Mouse (Mus musculus): ENCODE data around the gene Zcchc7. TPM values are rescaled to one million over a fixed set of nuclear protein-coding genes. Genes with fewer than 3 reads are reported as not detected.
"Not testable (repeated sequence)": the region's sequence is repeated elsewhere in the genome, so short reads cannot be mapped to it uniquely, and the experiment has no call there.

The Zcchc7 gene
- polyA plus RNA-seq, 1 experiment: 41.8 TPM

GRCm38 (mm10) chr4:44721237-44721636, 34.4 kb upstream of the Zcchc7 start:
- H3K4me1 ChIP-seq (ENCODE audit: control insufficient read depth, insufficient read depth, low read length): no peaks in the 10 kb centered on the region
- H3K9ac ChIP-seq (ENCODE audit: low read depth, poor library complexity, severe bottlenecking): no peak overlapping the region
- H3K4me3 ChIP-seq (ENCODE audit: low read depth, low read length): no peak overlapping the region
- H3K9me3 ChIP-seq (replicated peaks; ENCODE audit: control insufficient read depth, insufficient read depth, low read length, poor library complexity, severe bottlenecking): no peaks in the 10 kb centered on the region
- TF ChIP-seq CTCF (IDR thresholded peaks at IDR 0.05; ENCODE audit: low read depth, low read length) (no peak), EP300 (IDR thresholded peaks at IDR 0.05; ENCODE audit: insufficient read depth, low read depth, low read length) (no peak), POLR2A (IDR thresholded peaks at IDR 0.05; ENCODE audit: insufficient read depth, low read length) (no peak)
- H3K27ac ChIP-seq (ENCODE audit: insufficient read depth, low read length): no peak overlapping the region
- peaks cover 1% of the 10 kb centered on the region for H3K27me3 ChIP-seq (ENCODE audit: control insufficient read depth, insufficient read depth, low read length, poor library complexity, severe bottlenecking)
- no peaks in the 10 kb centered on the region for H3K36me3 ChIP-seq (ENCODE audit: control insufficient read depth, insufficient read depth, low read length, poor library complexity, severe bottlenecking)

DNA sequence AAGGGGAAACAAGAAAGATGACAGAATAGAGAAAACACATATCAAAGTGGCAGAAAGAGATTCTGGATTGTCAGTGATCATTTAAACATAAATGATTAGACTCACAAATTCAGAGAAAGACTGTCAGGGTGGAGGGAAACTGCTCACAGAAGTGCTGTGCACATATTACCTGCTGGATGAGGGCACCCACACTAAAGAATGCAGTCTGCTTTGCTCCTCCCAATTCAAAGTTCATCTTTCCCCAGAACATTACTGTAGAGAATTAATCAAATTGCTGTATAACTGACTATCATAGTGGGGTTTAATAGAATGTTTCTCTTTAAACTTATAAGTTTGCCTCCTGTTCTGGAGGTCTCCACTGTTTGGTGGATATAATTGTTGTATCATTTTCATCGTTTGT, 15.2 kb upstream of the Zcchc7 start:
- Histone ChIP-seq H3K9me3 (replicated peaks; ENCODE audit: control insufficient read depth, insufficient read depth, low read length, poor library complexity, severe bottlenecking) (peaks cover 4% of the 10 kb centered on the region; the same call in 1 of the 2 replicates), H3K27me3 (ENCODE audit: control insufficient read depth, insufficient read depth, low read length, poor library complexity, severe bottlenecking) (no peaks in the 10 kb centered on the region; the same call in none of the 2 replicates), H3K9ac (ENCODE audit: low read depth, poor library complexity, severe bottlenecking) (no peak overlapping the region), H3K4me1 (ENCODE audit: control insufficient read depth, insufficient read depth, low read length) (no peaks in the 10 kb centered on the region), H3K36me3 (ENCODE audit: control insufficient read depth, insufficient read depth, low read length, poor library complexity, severe bottlenecking) (no peaks in the 10 kb centered on the region), H3K27ac (ENCODE audit: insufficient read depth, low read length) (no peak overlapping the region), H3K4me3 (ENCODE audit: low read depth, low read length) (no peak overlapping the region)
- no peak for TF ChIP-seq POLR2A (IDR thresholded peaks at IDR 0.05; ENCODE audit: insufficient read depth, low read length)
- no peak for TF ChIP-seq EP300 (IDR thresholded peaks at IDR 0.05; ENCODE audit: insufficient read depth, low read depth, low read length)
- TF ChIP-seq CTCF (IDR thresholded peaks at IDR 0.05; ENCODE audit: low read depth, low read length): no peak

DNA sequence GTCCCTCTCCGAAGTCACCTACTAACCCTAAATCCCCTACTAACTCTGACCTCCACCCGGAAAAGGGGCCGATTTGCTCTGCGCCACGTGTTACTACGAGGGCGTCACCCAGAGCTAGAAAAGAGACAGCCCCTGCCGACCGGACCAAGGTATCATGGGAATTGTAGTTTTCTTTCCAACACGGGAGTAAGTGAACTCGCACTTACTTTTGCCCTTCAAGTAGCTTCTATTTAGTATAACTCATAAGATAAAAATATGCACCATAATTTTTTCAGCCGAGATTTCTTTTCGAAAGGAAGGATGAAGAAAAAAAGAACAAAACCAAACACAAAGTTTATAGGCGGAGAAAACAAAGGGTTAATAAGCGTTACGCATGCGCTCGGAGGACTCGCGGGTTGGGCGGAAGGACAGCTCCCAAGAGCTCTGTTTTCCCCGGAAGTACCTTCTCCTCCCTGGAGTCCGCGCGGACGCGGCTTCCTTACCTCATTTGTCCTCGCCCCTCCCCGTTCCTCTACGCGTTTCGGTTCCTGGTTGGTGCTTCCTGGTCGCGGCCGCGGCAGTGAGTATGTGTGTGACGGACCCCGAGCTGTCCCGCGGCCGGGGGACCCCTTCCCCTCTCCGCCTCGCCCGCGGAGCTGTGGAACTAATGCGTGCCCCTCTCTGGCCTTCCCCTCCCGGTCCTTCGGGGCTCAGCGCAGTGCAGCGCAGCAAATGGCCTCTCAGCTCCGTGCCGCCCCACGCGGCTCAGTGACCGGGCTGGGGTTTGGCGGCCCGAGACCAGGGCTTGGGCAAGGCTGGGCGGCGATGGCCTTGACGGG, 666 bp downstream of the Zcchc7 start:
- no peaks in the 10 kb centered on the region for H3K9me3 ChIP-seq (replicated peaks; ENCODE audit: control insufficient read depth, insufficient read depth, low read length, poor library complexity, severe bottlenecking)
- TF ChIP-seq CTCF (IDR thresholded peaks at IDR 0.05; ENCODE audit: low read depth, low read length) (no peak), POLR2A (IDR thresholded peaks at IDR 0.05; ENCODE audit: insufficient read depth, low read length) (no peak), EP300 (IDR thresholded peaks at IDR 0.05; ENCODE audit: insufficient read depth, low read depth, low read length) (no peak)

GRCm38 (mm10) chr4:44757131-44757530, 1.5 kb downstream of the Zcchc7 start:
- H3K9ac ChIP-seq (ENCODE audit: low read depth, poor library complexity, severe bottlenecking): peak overlapping the region; percentile 72
- not testable (repeated sequence) for H3K27me3 ChIP-seq (ENCODE audit: control insufficient read depth, insufficient read depth, low read length, poor library complexity, severe bottlenecking); H3K36me3 ChIP-seq (ENCODE audit: control insufficient read depth, insufficient read depth, low read length, poor library complexity, severe bottlenecking); H3K4me1 ChIP-seq (ENCODE audit: control insufficient read depth, insufficient read depth, low read length); H3K9me3 ChIP-seq (replicated peaks; ENCODE audit: control insufficient read depth, insufficient read depth, low read length, poor library complexity, severe bottlenecking); H3K27ac ChIP-seq (ENCODE audit: insufficient read depth, low read length)
- H3K4me3 ChIP-seq (ENCODE audit: low read depth, low read length): peak overlapping the region; percentile 95

More for the DNA sequence above, 666 bp downstream of the Zcchc7 start:
- Histone ChIP-seq H3K4me1 (ENCODE audit: control insufficient read depth, insufficient read depth, low read length) (no peaks in the 10 kb centered on the region), H3K9ac (ENCODE audit: low read depth, poor library complexity, severe bottlenecking) (peak overlapping the region; percentile 72), H3K27ac (ENCODE audit: insufficient read depth, low read length) (no peak overlapping the region), H3K27me3 (ENCODE audit: control insufficient read depth, insufficient read depth, low read length, poor library complexity, severe bottlenecking) (no peaks in the 10 kb centered on the region), H3K4me3 (ENCODE audit: low read depth, low read length) (peak overlapping the region; percentile 95), H3K36me3 (ENCODE audit: control insufficient read depth, insufficient read depth, low read length, poor library complexity, severe bottlenecking) (no peaks in the 10 kb centered on the region; the same call in 1 of the 2 replicates)

- Histone ChIP-seq H3K9me3 (replicated peaks; ENCODE audit: control insufficient read depth, insufficient read depth, low read length, poor library complexity, severe bottlenecking) (no peaks in the 10 kb centered on the region), H3K27ac (ENCODE audit: insufficient read depth, low read length) (no peak overlapping the region), H3K36me3 (ENCODE audit: control insufficient read depth, insufficient read depth, low read length, poor library complexity, severe bottlenecking) (no peaks in the 10 kb centered on the region), H3K9ac (ENCODE audit: low read depth, poor library complexity, severe bottlenecking) (no peak overlapping the region), H3K4me1 (ENCODE audit: control insufficient read depth, insufficient read depth, low read length) (no peaks in the 10 kb centered on the region), H3K4me3 (ENCODE audit: low read depth, low read length) (no peak overlapping the region), H3K27me3 (ENCODE audit: control insufficient read depth, insufficient read depth, low read length, poor library complexity, severe bottlenecking) (no peaks in the 10 kb centered on the region)
- no peak for TF ChIP-seq CTCF (IDR thresholded peaks at IDR 0.05; ENCODE audit: low read depth, low read length)
These were observed 19.2 kb downstream of the Zcchc7 start for GRCm38 (mm10) chr4:44774890-44775289.

DNA sequence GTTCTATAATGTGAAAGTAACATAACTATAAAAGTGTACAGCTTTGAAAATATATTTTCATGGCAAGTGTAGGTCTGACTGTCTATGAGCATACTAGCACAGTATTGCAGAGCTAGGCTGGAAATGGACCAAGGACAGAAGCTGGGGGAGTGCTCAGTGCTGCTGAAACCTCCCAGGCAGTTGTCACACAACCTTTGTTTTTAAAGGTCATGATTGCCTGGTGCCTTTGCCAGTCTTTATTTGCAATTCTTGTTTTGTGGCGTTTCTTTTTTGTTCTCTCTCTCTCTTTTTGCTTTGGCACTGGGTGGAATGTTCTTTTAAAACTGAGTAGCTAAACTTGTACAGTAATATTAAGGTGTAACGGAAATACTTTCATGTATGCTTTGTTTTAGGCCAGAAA, 21.0 kb downstream of the Zcchc7 start:
- no peak overlapping the region for H3K9ac ChIP-seq (ENCODE audit: low read depth, poor library complexity, severe bottlenecking)
- H3K4me1 ChIP-seq (ENCODE audit: control insufficient read depth, insufficient read depth, low read length): no peaks in the 10 kb centered on the region
- no peaks in the 10 kb centered on the region for H3K27me3 ChIP-seq (ENCODE audit: control insufficient read depth, insufficient read depth, low read length, poor library complexity, severe bottlenecking)
- no peak overlapping the region for H3K27ac ChIP-seq (ENCODE audit: insufficient read depth, low read length)
- TF ChIP-seq CTCF (IDR thresholded peaks at IDR 0.05; ENCODE audit: low read depth, low read length) (no peak), POLR2A (IDR thresholded peaks at IDR 0.05; ENCODE audit: insufficient read depth, low read length) (no peak), EP300 (IDR thresholded peaks at IDR 0.05; ENCODE audit: insufficient read depth, low read depth, low read length) (no peak)
- no peaks in the 10 kb centered on the region for H3K9me3 ChIP-seq (replicated peaks; ENCODE audit: control insufficient read depth, insufficient read depth, low read length, poor library complexity, severe bottlenecking)
- H3K36me3 ChIP-seq (ENCODE audit: control insufficient read depth, insufficient read depth, low read length, poor library complexity, severe bottlenecking): no peaks in the 10 kb centered on the region
- no peak overlapping the region for H3K4me3 ChIP-seq (ENCODE audit: low read depth, low read length)

Data from ES-Bruce4 (cell line).